Mouse (Mus musculus) cerebellum, adult 2 months (tissue): ENCODE measurements around the gene Dnajc3.

Source experiments
- CTCF ChIP-seq: fragments of 200-500 bp; IDR thresholded peaks from 2 replicates; pipeline ENCODE4 v1.5.1; 2011; ENCODE audit warnings: low read depth, mild to moderate bottlenecking, control low read depth, low read length, moderate library complexity, borderline replicate concordance; ENCODE audit not compliant: insufficient read depth
- POLR2A ChIP-seq: fragments of 200-500 bp; IDR thresholded peaks from 2 replicates; pipeline ENCODE4 v1.6.1; 2011; ENCODE audit warnings: low read length, control low read depth, borderline replicate concordance; ENCODE audit not compliant: insufficient read depth

DNA sequence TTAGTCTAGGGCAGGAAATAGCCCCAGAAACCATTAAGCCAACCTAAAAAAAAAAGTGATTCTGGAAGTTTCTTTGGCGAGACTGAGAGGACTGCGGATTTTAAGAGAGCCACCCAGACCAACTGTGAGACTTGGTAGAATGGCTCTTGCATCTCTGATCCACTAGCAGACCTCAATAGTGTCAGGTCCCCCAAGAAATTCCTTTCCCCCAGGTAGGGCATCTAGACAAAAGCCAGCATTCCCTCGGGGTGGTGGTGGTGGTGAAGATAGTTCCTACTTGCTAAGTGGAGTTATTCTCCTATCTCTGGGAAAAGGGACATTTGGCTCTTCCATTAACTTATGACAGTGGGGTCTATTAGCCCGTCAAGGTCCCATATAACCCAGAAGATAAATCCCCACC lies 824 bp upstream of the Dnajc3 start:
- TF ChIP-seq CTCF: no peak
- no peak for TF ChIP-seq POLR2A
